Mouse (Mus musculus) cerebellum, postnatal 10 days (tissue): ENCODE data around the gene Trim29.

ENCODE experiments used
- DNase-seq, 2 experiments: peaks; one replicate each; pipeline ENCODE4 v3.0.0; 2021; ENCODE audit warnings: mixed read lengths in 2 of 2

Trim29 gene

GRCm38 (mm10) chr9:43315320-43315950 is 4.8 kb downstream of the Trim29 start:
- no peak for DNase-seq

GRCm38 (mm10) chr9:43316466-43316865 is 5.8 kb downstream of the Trim29 start:
- DNase-seq = peak; percentile 70 to 71

- DNase-seq = no peak
These were observed 8.0 kb downstream of the Trim29 start for GRCm38 (mm10) chr9:43318661-43319060.

- DNase-seq = no peak
These were observed 11.3 kb downstream of the Trim29 start for GRCm38 (mm10) chr9:43321951-43322350.

GRCm38 (mm10) chr9:43322666-43323065 is 12.0 kb downstream of the Trim29 start:
- no peak for DNase-seq

GRCm38 (mm10) chr9:43325486-43325885 is 14.8 kb downstream of the Trim29 start:
- no peak for DNase-seq

- no peak for DNase-seq
These were observed 15.5 kb downstream of the Trim29 start for GRCm38 (mm10) chr9:43326015-43326631.

- peak; percentile 51 to 56 for DNase-seq
These were observed 16.8 kb downstream of the Trim29 start for GRCm38 (mm10) chr9:43327182-43328129.

GRCm38 (mm10) chr9:43330426-43330825 is 19.8 kb downstream of the Trim29 start:
- peak; percentile 60 to 78 for DNase-seq

GRCm38 (mm10) chr9:43331476-43332471 is 21.1 kb downstream of the Trim29 start:
- peak; percentile 84 to 90 for DNase-seq

- DNase-seq = peak; percentile 49 to 51
These were observed 23.8 kb downstream of the Trim29 start for GRCm38 (mm10) chr9:43334476-43334875.

- DNase-seq = no peak
These were observed 27.0 kb downstream of the Trim29 start for GRCm38 (mm10) chr9:43337636-43338035.

- DNase-seq = peak; percentile 63 to 82
These were observed 27.4 kb downstream of the Trim29 start for GRCm38 (mm10) chr9:43338067-43338466.

GRCm38 (mm10) chr9:43339614-43340020 is 29.0 kb downstream of the Trim29 start:
- peak; percentile 90 to 93 for DNase-seq

GRCm38 (mm10) chr9:43350089-43350488 is 39.4 kb downstream of the Trim29 start:
- DNase-seq = no peak

- no peak for DNase-seq
These were observed 40.4 kb downstream of the Trim29 start for GRCm38 (mm10) chr9:43351015-43351414.

- peak; percentile 75 to 80 for DNase-seq
These were observed 46.4 kb downstream of the Trim29 start for GRCm38 (mm10) chr9:43357011-43357410.

- no peak for DNase-seq
These were observed 48.1 kb downstream of the Trim29 start for GRCm38 (mm10) chr9:43358591-43359323.

- DNase-seq = no peak
These were observed 58.1 kb downstream of the Trim29 start for GRCm38 (mm10) chr9:43368781-43369180.

GRCm38 (mm10) chr9:43383871-43384270 is 73.2 kb downstream of the Trim29 start:
- peak; percentile 33 to 56 for DNase-seq

- DNase-seq = peak in 1 of 2 experiments; percentile 26
These were observed 73.8 kb downstream of the Trim29 start for GRCm38 (mm10) chr9:43384400-43384799.
